Mouse (Mus musculus) heart, embryonic 14.5 days (tissue): ENCODE data around the gene Ppp2r1b. TPM values are rescaled to one million over a fixed set of nuclear protein-coding genes. Genes with fewer than 3 reads are reported as not detected.

Experiments used
- ATAC-seq: fragments of 200-750 bp; cut with Nextera tagmentation; 2 replicates; pipeline ENCODE4 v1.8.0; 2017; ENCODE audit warnings: low read depth, moderate TSS enrichment; ENCODE audit not compliant: insufficient number of reproducible peaks, insufficient read depth, low FRiP score
- H3K27ac ChIP-seq, 2 experiments: fragments of 200-500 bp in 1 of 2; fragments of 300-500 bp in 1 of 2; sonication (generic) in 1 of 2; replicated peaks in 1 of 2; 2 replicates each; pipeline ENCODE4 v1.5.1; 2012 to 2014; ENCODE audit warnings: low read depth in 2 of 2, low read length in 2 of 2, control low read depth in 1 of 2, mild to moderate bottlenecking in 1 of 2, mixed read lengths in 1 of 2; ENCODE audit not compliant: control insufficient read depth in 1 of 2, insufficient read depth in 1 of 2
- H3K27me3 ChIP-seq: fragments of 300-500 bp; sonication (generic); 2 replicates; pipeline ENCODE4 v1.6.1; 2014; ENCODE audit warnings: mild to moderate bottlenecking, low read length, control low read depth; ENCODE audit not compliant: control insufficient read depth, insufficient read depth
- H3K36me3 ChIP-seq: fragments of 300-500 bp; sonication (generic); 2 replicates; pipeline ENCODE4 v1.6.1; 2014; ENCODE audit warnings: mild to moderate bottlenecking, control low read depth, low read length, mixed read lengths; ENCODE audit not compliant: control insufficient read depth, insufficient read depth
- H3K4me1 ChIP-seq, 2 experiments: fragments of 200-500 bp in 1 of 2; fragments of 300-500 bp in 1 of 2; sonication (generic) in 1 of 2; 2 replicates each; pipeline ENCODE4 v1.6.1; 2012 to 2014; ENCODE audit warnings: low read length in 2 of 2, control low read depth in 1 of 2, mixed read lengths in 1 of 2; ENCODE audit not compliant: control insufficient read depth in 2 of 2, insufficient read depth in 2 of 2
- H3K4me2 ChIP-seq: fragments of 300-500 bp; sonication (generic); 2 replicates; pipeline ENCODE4 v1.6.1; 2014; ENCODE audit warnings: mild to moderate bottlenecking, low read length
- H3K4me3 ChIP-seq, 2 experiments: fragments of 200-500 bp in 1 of 2; fragments of 300-500 bp in 1 of 2; sonication (generic) in 1 of 2; 2 replicates each; pipeline ENCODE4 v1.5.1; 2012 to 2014; ENCODE audit warnings: low read length in 2 of 2, mild to moderate bottlenecking in 2 of 2, control low read depth in 1 of 2, low read depth in 1 of 2, moderate library complexity in 1 of 2; ENCODE audit not compliant: control insufficient read depth in 1 of 2, insufficient read depth in 1 of 2
- H3K9ac ChIP-seq: fragments of 300-500 bp; sonication (generic); 2 replicates; pipeline ENCODE4 v1.6.1; 2014; ENCODE audit warnings: mild to moderate bottlenecking, low read length
- H3K9me3 ChIP-seq: fragments of 300-500 bp; sonication (generic); 2 replicates; pipeline ENCODE4 v1.6.1; 2016; ENCODE audit warnings: low read length, control low read depth; ENCODE audit not compliant: control insufficient read depth
- WGBS: fragments of 180-500 bp; shearing (Covaris S2); extraction: QIAGEN DNeasy Blood & Tissue Kit; methylation state at CpG from one replicate; pipeline ENCODE4 v1.1.7; 2014; 5-methylcytosine and 5-hydroxymethylcytosine counted together
- polyA plus RNA-seq: library from polyadenylated mRNA; unstranded; fragments of >200 nt; fragmentation: Nextera tagmentation; extraction: Ambion mirVana; gene quantifications from 2 replicates; pipeline ENCODE4 v1.2.1, GENCODE M21; 2014

The Ppp2r1b gene
- polyA plus RNA-seq, 1 experiment from 2014 or later = 38.8 TPM

- Histone ChIP-seq H3K27me3 (no peaks in the 10 kb centered on the region), H3K27ac (0 out of 4 replicates have a peak overlapping the region, but pooled peaks of 1 of the 2 experiments have one; percentile 22), H3K4me3 (no peak overlapping the region), H3K36me3 (peaks cover 2% of the 10 kb centered on the region; the same call in 1 of the 2 replicates), H3K4me1 (peaks cover 2 to 17% of the 10 kb centered on the region in 2 experiments; a peak in 3 of 4 replicates), H3K4me2 (no peak overlapping the region), H3K9me3 (no peaks in the 10 kb centered on the region), H3K9ac (no peak overlapping the region)
- 65% methylated on average over 3 of the region's 3 CpGs for WGBS
- ATAC-seq = no peak
Measured at GRCm38 (mm10) chr9:50920933-50921895, 76.1 kb downstream of the Ppp2r1b start.

- Histone ChIP-seq H3K9ac (no peak overlapping the region), H3K36me3 (no peaks in the 10 kb centered on the region), H3K4me1 (peaks cover 2 to 17% of the 10 kb centered on the region in 2 experiments; a peak in 3 of 4 replicates), H3K27ac (no peak overlapping the region), H3K27me3 (no peaks in the 10 kb centered on the region), H3K4me2 (no peak overlapping the region), H3K9me3 (no peaks in the 10 kb centered on the region), H3K4me3 (no peak overlapping the region)
- 58% methylated on average over 5 of the region's 5 CpGs for WGBS
- no peak for ATAC-seq
Measured at GRCm38 (mm10) chr9:50922363-50923153, 77.5 kb downstream of the Ppp2r1b start.

- no peak for ATAC-seq
- Histone ChIP-seq H3K27me3 (no peaks in the 10 kb centered on the region), H3K9me3 (no peaks in the 10 kb centered on the region), H3K4me3 (no peak overlapping the region), H3K4me2 (no peak overlapping the region), H3K27ac (no peak overlapping the region), H3K9ac (no peak overlapping the region), H3K36me3 (peaks cover 4% of the 10 kb centered on the region; the same call in 1 of the 2 replicates), H3K4me1 (peaks cover 2 to 17% of the 10 kb centered on the region in 2 experiments; a peak in 3 of 4 replicates)
Measured at GRCm38 (mm10) chr9:50924454-50924853, 79.4 kb downstream of the Ppp2r1b start.

GRCm38 (mm10) chr9:50925801-50926200, 80.7 kb downstream of the Ppp2r1b start:
- Histone ChIP-seq H3K36me3 (peaks cover 11% of the 10 kb centered on the region), H3K27me3 (no peaks in the 10 kb centered on the region), H3K4me3 (no peak overlapping the region), H3K4me2 (no peak overlapping the region), H3K9me3 (no peaks in the 10 kb centered on the region), H3K27ac (no peak overlapping the region), H3K4me1 (peaks cover 2 to 17% of the 10 kb centered on the region in 2 experiments; a peak in 3 of 4 replicates), H3K9ac (no peak overlapping the region)
- ATAC-seq = no peak
- 22% methylated on average over 4 of the region's 4 CpGs for WGBS

GRCm38 (mm10) chr9:50929986-50930385, 84.9 kb downstream of the Ppp2r1b start:
- Histone ChIP-seq H3K9me3 (no peaks in the 10 kb centered on the region), H3K36me3 (peaks cover 20% of the 10 kb centered on the region), H3K4me3 (no peak overlapping the region), H3K27me3 (no peaks in the 10 kb centered on the region), H3K9ac (no peak overlapping the region), H3K4me1 (peaks cover 0 to 5% of the 10 kb centered on the region in 2 experiments; a peak in 1 of 4 replicates), H3K27ac (no peak overlapping the region), H3K4me2 (no peak overlapping the region)
- no peak for ATAC-seq

- Histone ChIP-seq H3K4me1 (no peaks in the 10 kb centered on the region), H3K9me3 (no peaks in the 10 kb centered on the region), H3K36me3 (no peaks in the 10 kb centered on the region), H3K4me2 (no peak overlapping the region), H3K4me3 (no peak overlapping the region), H3K27ac (no peak overlapping the region), H3K27me3 (no peaks in the 10 kb centered on the region), H3K9ac (no peak overlapping the region)
- 84% methylated on average over 3 of the region's 3 CpGs for WGBS
- ATAC-seq = no peak
Measured at GRCm38 (mm10) chr9:50941804-50942401, 96.8 kb downstream of the Ppp2r1b start.

GRCm38 (mm10) chr9:50942711-50943110, 97.6 kb downstream of the Ppp2r1b start:
- WGBS = 96% methylated on average over 2 of the region's 2 CpGs
- Histone ChIP-seq H3K4me3 (no peak overlapping the region), H3K4me2 (no peak overlapping the region), H3K27ac (no peak overlapping the region), H3K9me3 (no peaks in the 10 kb centered on the region), H3K27me3 (no peaks in the 10 kb centered on the region), H3K9ac (no peak overlapping the region), H3K36me3 (no peaks in the 10 kb centered on the region), H3K4me1 (no peaks in the 10 kb centered on the region)
- no peak for ATAC-seq
